Mouse (Mus musculus): ENCODE measurements around the gene Litaf. TPM values are rescaled to one million over a fixed set of nuclear protein-coding genes. Genes with fewer than 3 reads are reported as not detected.

The Litaf gene
- total RNA-seq (2015; ENCODE audit: low replicate concordance) (24.7 and 34.0 TPM in 2 replicates), total RNA-seq (2017; ENCODE audit: low replicate concordance) (10.0 and 11.2 TPM in 2 replicates)

DNA sequence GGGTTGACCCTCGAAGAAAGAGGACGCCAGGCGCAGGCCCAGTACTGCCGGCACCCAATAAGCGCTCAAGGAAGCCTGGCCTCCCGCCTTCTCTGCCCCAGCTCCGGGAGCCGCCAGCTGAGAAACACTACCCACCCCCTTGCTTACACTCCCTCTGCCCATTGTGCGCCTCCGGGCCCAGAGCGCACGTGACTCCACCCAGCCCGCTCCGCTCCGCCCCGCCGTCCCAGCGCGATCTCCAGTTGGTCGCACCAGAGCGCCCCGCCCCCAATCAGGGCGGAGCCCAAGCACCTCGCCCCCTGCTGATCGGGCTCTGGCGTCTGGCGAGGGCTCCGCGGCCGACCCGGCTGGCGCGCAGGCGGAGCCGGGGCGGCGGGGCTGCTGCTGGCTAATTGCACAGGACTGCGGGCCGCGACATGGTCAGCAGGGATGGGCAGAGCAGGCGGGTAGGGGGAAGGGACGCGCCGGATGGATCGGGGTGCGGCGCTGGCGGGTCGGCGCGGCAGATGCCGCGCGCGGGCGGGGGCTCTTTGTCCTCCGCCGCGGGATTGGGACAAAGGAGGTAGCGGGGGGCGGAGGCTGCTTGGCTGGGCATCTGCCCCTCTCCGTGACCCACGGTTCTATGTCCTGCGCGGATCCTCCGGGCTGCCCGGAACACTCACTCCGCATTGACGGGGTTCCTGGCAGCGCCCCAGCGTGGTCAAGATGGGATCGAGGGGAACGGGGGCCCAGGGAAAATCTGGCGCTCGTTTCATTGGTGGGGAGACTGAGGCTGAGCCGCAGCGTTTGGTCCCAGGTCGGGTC, at the start of gene Litaf:
Gene Litaf, minus strand, starts transcription at position 129 of the 804 bp plus-strand sequence.
- ATAC-seq (replicated peaks; ENCODE audit: low FRiP score, poor library complexity, severe bottlenecking), result peak; percentile 95

DNA sequence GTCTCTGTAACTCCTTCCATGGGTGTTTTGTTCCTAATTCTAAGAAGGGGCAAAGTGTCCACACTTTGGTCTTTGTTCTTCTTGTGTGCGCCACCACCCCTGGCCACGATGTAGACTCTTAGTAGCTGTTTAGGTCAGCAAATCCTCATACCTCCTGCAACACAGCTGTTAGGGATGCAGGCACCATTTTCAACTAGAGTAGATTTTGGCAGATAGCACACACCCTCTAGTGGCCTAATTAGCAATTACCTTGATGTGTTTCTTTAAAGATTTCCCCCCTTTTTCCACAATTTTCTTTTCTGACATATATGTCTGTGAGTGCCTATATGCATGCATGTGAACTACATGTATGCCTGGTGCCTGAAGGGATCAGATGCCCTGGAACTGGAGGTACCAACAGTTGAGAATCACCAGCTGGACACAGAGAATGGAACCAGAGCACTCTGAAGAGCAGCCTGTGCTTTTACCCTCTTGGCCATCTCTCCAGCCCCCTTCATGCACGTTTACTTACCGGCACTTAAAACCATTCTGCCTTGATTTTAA, 43.3 kb upstream of the Litaf start:
- 0 out of 2 replicates have a peak, but pooled peaks have one; percentile 67 for ATAC-seq (replicated peaks; ENCODE audit: low FRiP score, poor library complexity, severe bottlenecking)

GRCm38 (mm10) chr16:11104905-11105304, 38.9 kb upstream of the Litaf start:
- ATAC-seq (replicated peaks; ENCODE audit: low FRiP score, poor library complexity, severe bottlenecking), result no peak

DNA sequence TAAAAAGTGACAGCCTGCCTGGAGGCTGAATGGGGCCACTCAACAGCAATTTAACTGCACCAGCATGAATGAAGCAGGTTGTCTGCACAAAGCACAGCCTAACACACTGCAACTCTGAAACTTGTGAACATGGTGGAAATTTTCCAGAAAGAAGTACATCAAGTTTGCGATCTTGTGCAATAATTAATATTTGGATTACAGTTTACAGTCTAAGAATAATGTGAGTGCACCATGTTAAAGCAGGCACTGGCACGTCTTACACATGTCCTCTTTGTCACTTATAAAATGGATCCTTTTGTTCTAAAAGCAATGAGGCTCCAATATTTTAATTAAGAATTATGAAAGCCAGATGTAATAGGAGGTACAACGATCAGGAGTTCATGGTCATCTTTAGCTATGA, 31.3 kb upstream of the Litaf start:
- ATAC-seq (replicated peaks; ENCODE audit: low FRiP score, poor library complexity, severe bottlenecking), result no peak

GRCm38 (mm10) chr16:11093717-11094386, 27.9 kb upstream of the Litaf start:
- ATAC-seq (replicated peaks; ENCODE audit: low FRiP score, poor library complexity, severe bottlenecking), result no peak

- ATAC-seq (replicated peaks; ENCODE audit: low FRiP score, poor library complexity, severe bottlenecking), result no peak
Measured at GRCm38 (mm10) chr16:11092523-11092922, 26.6 kb upstream of the Litaf start.

DNA sequence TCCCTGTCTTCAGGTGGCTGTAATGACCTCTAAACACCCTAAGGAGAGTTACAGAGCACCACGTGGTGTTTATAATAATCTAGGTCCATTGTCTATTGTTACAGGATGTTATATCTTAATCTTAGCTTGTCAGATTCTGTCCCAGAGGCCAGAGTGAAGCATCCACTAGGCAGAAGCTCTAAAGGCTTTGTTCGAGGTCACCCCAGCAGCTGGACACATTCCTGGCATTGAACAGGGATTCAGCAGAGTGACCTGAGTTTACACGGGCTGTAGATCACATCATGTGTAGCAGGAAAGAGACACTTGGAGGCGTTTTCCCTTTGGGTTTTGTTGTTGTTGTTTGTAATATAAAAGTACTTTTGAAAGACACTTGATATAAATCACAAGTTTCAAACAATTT, 26.1 kb upstream of the Litaf start:
- no peak for ATAC-seq (replicated peaks; ENCODE audit: low FRiP score, poor library complexity, severe bottlenecking)

- no peak for ATAC-seq (replicated peaks; ENCODE audit: low FRiP score, poor library complexity, severe bottlenecking)
Measured at GRCm38 (mm10) chr16:11090836-11091570, 25.0 kb upstream of the Litaf start.

DNA sequence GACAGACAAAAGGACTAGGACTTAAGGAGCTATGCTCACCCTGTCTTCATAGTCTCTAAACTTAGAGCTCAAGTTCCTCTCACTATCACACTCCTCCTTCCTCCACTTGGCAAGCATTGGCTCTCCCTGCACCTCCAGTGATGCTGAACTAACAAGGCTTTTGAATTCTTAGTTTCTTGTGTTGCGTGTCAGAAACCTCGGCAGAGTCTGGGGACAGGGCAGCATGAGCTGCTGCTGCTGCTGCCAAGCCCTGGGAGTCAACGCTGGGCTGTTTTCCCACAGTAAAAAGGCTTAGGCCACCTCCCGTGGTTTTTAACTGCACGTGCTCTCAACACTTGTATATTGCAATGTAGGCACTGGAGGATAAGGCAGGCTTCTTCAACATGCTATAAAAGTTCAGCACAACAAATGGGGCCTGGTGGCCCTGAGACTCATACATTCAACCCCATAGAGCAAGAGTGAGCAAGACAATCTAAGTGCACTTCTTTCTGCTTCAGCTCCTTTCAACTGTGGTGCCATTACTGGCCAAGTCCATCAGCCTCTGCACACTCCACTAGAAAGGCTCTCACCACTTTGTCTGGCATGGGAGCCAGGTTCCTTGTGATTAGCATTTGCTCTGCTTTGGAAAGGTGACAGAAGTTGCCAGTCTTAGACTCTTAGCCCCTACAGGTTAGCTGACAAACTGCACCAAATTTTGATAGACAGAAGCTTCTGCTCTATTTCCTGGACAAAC, 21.1 kb upstream of the Litaf start:
- ATAC-seq (replicated peaks; ENCODE audit: low FRiP score, poor library complexity, severe bottlenecking), result no peak

DNA sequence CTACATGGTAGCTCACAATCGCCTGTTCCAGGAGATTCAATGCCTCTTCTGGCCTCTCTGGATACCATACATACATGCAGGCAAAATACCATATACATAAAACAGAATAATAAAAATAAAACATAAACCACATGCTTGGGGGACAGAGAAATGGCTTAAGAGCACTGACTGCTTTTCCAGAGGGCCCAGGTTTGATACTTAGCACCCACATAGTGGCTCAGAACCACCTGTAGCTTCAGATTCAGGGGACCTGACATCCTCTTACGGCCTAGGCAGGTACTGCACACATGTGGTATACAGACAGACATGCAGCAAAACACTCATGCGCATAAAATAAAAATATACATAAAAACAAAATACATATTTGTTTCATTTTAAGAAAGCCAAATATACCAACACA, 20.3 kb upstream of the Litaf start:
- no peak for ATAC-seq (replicated peaks; ENCODE audit: low FRiP score, poor library complexity, severe bottlenecking)

DNA sequence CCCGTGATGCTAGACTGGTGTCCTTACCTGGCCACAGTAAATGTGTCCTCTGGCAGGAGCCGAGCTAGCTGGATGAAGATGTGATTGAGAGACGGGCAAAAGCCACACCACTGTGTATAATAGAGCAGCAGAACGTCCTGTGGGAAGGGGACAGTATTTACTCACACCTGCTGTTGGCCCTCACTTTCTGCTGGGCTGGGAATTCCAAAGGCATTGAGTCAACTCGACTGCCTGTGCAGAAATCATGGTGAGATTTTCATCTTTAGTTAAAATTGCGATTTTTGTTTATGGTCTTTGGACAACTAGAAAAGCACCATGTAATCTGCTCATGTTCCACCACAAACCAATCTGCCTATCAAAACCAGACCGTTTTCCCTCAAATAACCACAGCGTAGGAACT, 18.2 kb upstream of the Litaf start:
- ATAC-seq (replicated peaks; ENCODE audit: low FRiP score, poor library complexity, severe bottlenecking), result no peak

- ATAC-seq (replicated peaks; ENCODE audit: low FRiP score, poor library complexity, severe bottlenecking), result no peak
Measured at GRCm38 (mm10) chr16:11078216-11078869, 12.4 kb upstream of the Litaf start.

- no peak for ATAC-seq (replicated peaks; ENCODE audit: low FRiP score, poor library complexity, severe bottlenecking)
Measured at GRCm38 (mm10) chr16:11077601-11078201, 11.7 kb upstream of the Litaf start.

GRCm38 (mm10) chr16:11073060-11073459, 7.1 kb upstream of the Litaf start:
- no peak for ATAC-seq (replicated peaks; ENCODE audit: low FRiP score, poor library complexity, severe bottlenecking)

GRCm38 (mm10) chr16:11072454-11072853, 6.5 kb upstream of the Litaf start:
- no peak for ATAC-seq (replicated peaks; ENCODE audit: low FRiP score, poor library complexity, severe bottlenecking)

- no peak for ATAC-seq (replicated peaks; ENCODE audit: low FRiP score, poor library complexity, severe bottlenecking)
Measured at GRCm38 (mm10) chr16:11071887-11072286, 5.9 kb upstream of the Litaf start.

DNA sequence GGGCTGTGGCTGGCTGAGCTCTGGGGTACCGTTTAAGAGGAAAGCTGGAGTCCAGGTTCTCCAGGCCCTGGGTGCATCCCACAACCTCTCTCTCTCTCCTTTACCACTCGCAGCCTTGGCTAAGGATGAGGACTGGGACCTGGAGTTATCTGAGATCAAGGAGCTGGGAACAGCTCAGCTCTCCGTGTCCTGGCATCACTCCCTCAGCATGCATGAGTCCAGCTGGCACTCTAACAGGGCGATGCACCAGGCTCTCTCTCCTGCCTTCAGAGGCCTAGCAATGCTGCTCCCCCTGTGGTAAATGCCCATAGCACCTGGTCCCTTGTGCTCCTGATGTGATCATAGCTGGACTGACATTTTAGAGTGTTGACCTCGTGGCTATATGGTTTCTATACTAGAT, 5.2 kb upstream of the Litaf start:
- ATAC-seq (replicated peaks; ENCODE audit: low FRiP score, poor library complexity, severe bottlenecking), result no peak

- ATAC-seq (replicated peaks; ENCODE audit: low FRiP score, poor library complexity, severe bottlenecking), result no peak
Measured at GRCm38 (mm10) chr16:11069710-11070420, 3.9 kb upstream of the Litaf start.
